Mouse (Mus musculus) heart, embryonic 13.5 days (tissue): ENCODE results near the gene Gna15. TPM values are rescaled to one million over a fixed set of nuclear protein-coding genes. Genes with fewer than 3 reads are reported as not detected.

Experiments used
- ATAC-seq: fragments of 200-750 bp; cut with Nextera tagmentation; 2 replicates; pipeline ENCODE4 v1.8.0; 2017; ENCODE audit warnings: moderate TSS enrichment; ENCODE audit not compliant: insufficient number of reproducible peaks, low FRiP score, low TSS enrichment; ENCODE audit errors: extremely low read depth
- H3K27ac ChIP-seq: fragments of 300-500 bp; sonication (generic); replicated peaks from 2 replicates; pipeline ENCODE4 v1.5.1; 2015; ENCODE audit warnings: moderate library complexity, mild to moderate bottlenecking, inconsistent platforms
- H3K27me3 ChIP-seq: fragments of 300-500 bp; sonication (generic); replicated peaks from 2 replicates; pipeline ENCODE4 v1.6.1; 2015; ENCODE audit warnings: mild to moderate bottlenecking, inconsistent platforms
- H3K36me3 ChIP-seq: fragments of 300-500 bp; sonication (generic); 2 replicates; pipeline ENCODE4 v1.6.1; 2015; ENCODE audit warnings: mild to moderate bottlenecking, inconsistent platforms
- H3K4me1 ChIP-seq: fragments of 300-500 bp; sonication (generic); 2 replicates; pipeline ENCODE4 v1.6.1; 2015; ENCODE audit warnings: inconsistent platforms
- H3K4me2 ChIP-seq: fragments of 300-500 bp; sonication (generic); 2 replicates; pipeline ENCODE4 v1.6.1; 2015; ENCODE audit warnings: inconsistent platforms, mild to moderate bottlenecking, moderate library complexity
- H3K4me3 ChIP-seq: fragments of 300-500 bp; sonication (generic); 2 replicates; pipeline ENCODE4 v1.5.1; 2015; ENCODE audit warnings: moderate library complexity, mild to moderate bottlenecking, inconsistent platforms
- H3K9ac ChIP-seq: fragments of 300-500 bp; sonication (generic); 2 replicates; pipeline ENCODE4 v1.6.1; 2015; ENCODE audit warnings: inconsistent platforms, mild to moderate bottlenecking, moderate library complexity
- H3K9me3 ChIP-seq: fragments of 300-500 bp; sonication (generic); 2 replicates; pipeline ENCODE4 v1.6.1; 2016; ENCODE audit warnings: inconsistent platforms
- WGBS: fragments of 180-500 bp; shearing (Covaris S2); methylation state at CpG from one replicate; pipeline ENCODE4 v1.1.7; 2015; ENCODE audit warnings: mixed read lengths; 5-methylcytosine and 5-hydroxymethylcytosine counted together
- microRNA-seq: library from miRNA; unstranded; fragments of <30 nt; microRNA quantifications from one replicate; pipeline ENCODE4, GENCODE M21; 2016
- polyA plus RNA-seq: library from polyadenylated mRNA; unstranded; fragments of >200 nt; fragmentation: Nextera tagmentation; extraction: Ambion mirVana; gene quantifications from 2 replicates; pipeline ENCODE4 v1.2.1, GENCODE M21; 2015

The Gna15 gene
- polyA plus RNA-seq, 1 experiment from 2014 or later: 2.0 TPM

- peaks cover 9% of the 10 kb centered on the region for H3K4me1 ChIP-seq
- no peaks in the 10 kb centered on the region for H3K9me3 ChIP-seq
- H3K27me3 ChIP-seq: peaks cover 92% of the 10 kb centered on the region
- H3K4me3 ChIP-seq: 0 out of 2 replicates have a peak overlapping the region, but pooled peaks have one; percentile 8
- no peaks in the 10 kb centered on the region for H3K36me3 ChIP-seq
- WGBS: 4% methylated on average over 14 of the region's 14 CpGs
- no peak for ATAC-seq
- H3K9ac ChIP-seq: peak overlapping the region; percentile 28; the same call in 1 of the 2 replicates
- H3K27ac ChIP-seq: no peak overlapping the region
- 0 out of 2 replicates have a peak overlapping the region, but pooled peaks have one; percentile 9 for H3K4me2 ChIP-seq
Measured at GRCm38 (mm10) chr10:81452947-81453288, 71.1 kb downstream of the Gna15 start.

Small RNAs within 50 kb of the gene (microRNA-seq; reads per million reads assigned to microRNA genes)
- not detected for gene Gm25595

Other genes starting within 250 kb of the Gna15 start
- 2.2 and 2.4 TPM in 2 replicates for gene Tjp3, start 232.6 kb downstream of the Gna15 start, polyA plus RNA-seq
- gene Pip5k1c, start 231.3 kb downstream of the Gna15 start, polyA plus RNA-seq: 31.0 and 32.0 TPM in 2 replicates
- 25.6 and 28.2 TPM in 2 replicates for gene Cactin, start 203.1 kb downstream of the Gna15 start, polyA plus RNA-seq
- 13.6 and 14.7 TPM in 2 replicates for gene Tbxa2r, start 195.5 kb downstream of the Gna15 start, polyA plus RNA-seq
- 0.06 TPM in 1 of 2 replicates, not detected in the other for gene Gipc3, start 181.0 kb downstream of the Gna15 start, polyA plus RNA-seq
- gene Hmg20b, start 173.7 kb downstream of the Gna15 start, polyA plus RNA-seq: 81.9 and 90.9 TPM in 2 replicates
- 10.7 and 11.1 TPM in 2 replicates for gene Mfsd12, start 166.7 kb downstream of the Gna15 start, polyA plus RNA-seq
- gene 4930404N11Rik, start 158.4 kb downstream of the Gna15 start, polyA plus RNA-seq: 0.98 and 1.1 TPM in 2 replicates
- gene Fzr1, start 145.7 kb downstream of the Gna15 start, polyA plus RNA-seq: 72.2 and 78.1 TPM in 2 replicates
- gene Dohh, start 139.8 kb downstream of the Gna15 start, polyA plus RNA-seq: 69.7 and 73.6 TPM in 2 replicates
- 2.1 and 2.3 TPM in 2 replicates for gene Gm48551, start 139.8 kb downstream of the Gna15 start, polyA plus RNA-seq
- 0.82 and 1.1 TPM in 2 replicates for gene Gm48552, start 135.2 kb downstream of the Gna15 start, polyA plus RNA-seq
- 2.7 and 3.1 TPM in 2 replicates for gene Smim24, start 131.2 kb downstream of the Gna15 start, polyA plus RNA-seq
- gene Nfic, start 68.6 kb downstream of the Gna15 start, polyA plus RNA-seq: 56.6 and 57.4 TPM in 2 replicates
- 0.15 and 0.16 TPM in 2 replicates for gene Celf5, start 41.5 kb downstream of the Gna15 start, polyA plus RNA-seq
- 51.7 and 53.8 TPM in 2 replicates for gene Ncln, start 27.8 kb downstream of the Gna15 start, polyA plus RNA-seq
- gene S1pr4, start 24.1 kb downstream of the Gna15 start, polyA plus RNA-seq: 0.53 and 0.62 TPM in 2 replicates
- gene Gna11, start 21.0 kb upstream of the Gna15 start, polyA plus RNA-seq: 59.0 and 62.7 TPM in 2 replicates
- gene Aes, start 35.3 kb upstream of the Gna15 start, polyA plus RNA-seq: 629 and 649 TPM in 2 replicates
- 23.4 and 26.4 TPM in 2 replicates for gene Tle2, start 50.3 kb upstream of the Gna15 start, polyA plus RNA-seq
- 30.1 and 30.4 TPM in 2 replicates for gene Tle6, start 76.8 kb upstream of the Gna15 start, polyA plus RNA-seq
- 0.44 and 0.64 TPM in 2 replicates for gene BC025920, start 82.0 kb upstream of the Gna15 start, polyA plus RNA-seq
- 24.6 and 25.6 TPM in 2 replicates for gene Sirt6, start 103.6 kb upstream of the Gna15 start, polyA plus RNA-seq
- 10.3 and 10.6 TPM in 2 replicates for gene Ankrd24, start 104.3 kb upstream of the Gna15 start, polyA plus RNA-seq
- gene Gm10778, start 124.8 kb upstream of the Gna15 start, polyA plus RNA-seq: 3.1 and 3.4 TPM in 2 replicates
- gene Zfp433, start 180.6 kb upstream of the Gna15 start, polyA plus RNA-seq: 8.3 and 8.9 TPM in 2 replicates
- 4.0 and 4.5 TPM in 2 replicates for gene Gm3055, start 246.9 kb upstream of the Gna15 start, polyA plus RNA-seq